Mouse (Mus musculus) adrenal gland, adult 8-10 months (tissue): ENCODE measurements at regions not wholly inside any gene's neighbourhood (a gene's known extent, or its start where the extent isn't known, plus 50 kb on each side); places are given as distances from the start of the nearest gene placed in this dataset.

ENCODE experiments used
- DNase-seq: peaks from one replicate; pipeline ENCODE4 v3.0.0; 2022

- no peak for DNase-seq
Measured at GRCm38 (mm10) chr14:80083724-80084123, 99.8 kb downstream of the Olfm4 start.

- no peak for DNase-seq
Measured at GRCm38 (mm10) chr14:80097238-80097637, 113.4 kb downstream of the Olfm4 start.

DNA sequence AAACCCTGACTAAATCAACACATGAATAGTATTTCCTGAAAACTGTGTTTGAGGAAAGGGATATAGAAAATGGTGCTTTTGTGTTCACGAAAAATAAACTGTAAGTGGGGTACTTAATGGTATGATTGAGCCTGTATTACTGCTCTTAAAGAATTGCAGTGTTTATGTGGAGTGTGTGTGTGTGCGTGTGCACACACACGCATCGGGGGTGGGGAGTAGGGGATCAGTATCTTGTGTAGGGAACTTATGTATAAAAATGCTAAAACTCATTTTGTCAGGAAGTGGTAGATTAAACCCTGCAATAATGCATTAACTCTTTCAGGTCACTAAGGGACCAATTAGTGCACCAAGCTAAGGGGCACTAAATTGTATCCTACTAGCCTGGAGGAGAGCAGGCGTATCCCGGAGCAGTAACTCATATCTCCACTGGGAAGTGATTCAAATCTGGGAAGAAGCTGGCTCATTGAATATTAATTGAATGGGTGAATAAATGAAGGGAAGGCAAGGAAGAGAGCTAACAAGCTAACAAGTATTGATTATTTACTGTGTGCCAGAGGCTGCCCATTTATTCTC, 129.3 kb downstream of the Olfm4 start:
- DNase-seq, result no peak

DNA sequence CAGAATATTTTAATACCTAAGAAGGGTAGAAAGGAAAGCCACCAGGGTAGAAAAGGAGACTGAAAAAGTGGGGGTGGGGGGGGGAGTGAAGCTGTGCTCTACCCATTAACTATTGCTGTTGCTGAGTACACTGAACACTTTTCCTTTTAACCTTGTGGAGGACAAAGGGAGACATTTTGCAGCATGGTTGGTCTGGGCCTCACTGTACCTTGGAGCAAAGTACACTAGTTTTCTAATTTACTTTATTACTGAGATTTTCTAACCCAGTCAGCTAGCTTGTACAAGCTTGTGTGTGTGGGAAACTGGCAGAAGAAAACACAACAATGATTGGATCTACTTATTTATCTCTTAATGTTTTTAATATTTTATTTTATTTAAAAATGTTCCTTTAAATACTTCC, 130.4 kb downstream of the Olfm4 start:
- no peak for DNase-seq

DNA sequence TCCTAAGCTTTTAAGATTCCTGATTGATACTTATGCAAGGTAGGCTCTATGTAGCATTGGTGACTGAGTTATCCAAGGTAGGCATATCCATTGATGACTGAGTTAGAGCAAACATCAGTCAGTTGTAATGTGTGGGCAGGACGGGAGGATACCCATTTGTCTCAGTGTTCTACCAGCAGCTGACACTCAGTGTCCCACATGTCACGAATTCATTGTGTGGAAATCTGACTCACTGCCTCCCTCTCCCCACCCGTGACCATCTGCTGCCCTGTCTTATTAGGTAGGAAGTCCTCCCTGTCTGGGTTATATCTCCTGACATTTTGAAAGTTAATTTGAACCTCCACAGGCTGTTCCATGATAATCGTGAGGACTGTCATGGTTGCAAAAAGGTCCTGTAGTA, 141.3 kb downstream of the Olfm4 start:
- no peak for DNase-seq

DNA sequence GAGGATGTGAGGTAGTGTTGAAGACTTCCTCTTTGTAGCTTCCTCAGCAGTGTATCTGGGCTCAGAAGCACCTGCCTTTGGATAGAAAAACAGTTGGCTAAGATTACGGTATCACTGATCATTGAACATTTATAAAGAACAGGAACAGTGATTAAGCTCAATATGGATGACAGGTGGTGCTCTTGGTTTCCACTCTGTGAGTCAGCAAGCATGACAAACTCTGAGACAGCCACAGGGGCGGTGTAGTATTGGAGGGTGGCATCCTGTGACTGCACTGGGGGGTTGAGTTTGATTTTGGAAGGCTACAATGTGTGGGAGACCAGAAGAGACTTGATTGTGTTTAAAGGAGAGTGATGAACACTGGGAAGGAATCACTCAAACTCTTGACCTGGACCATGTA, 144.3 kb downstream of the Olfm4 start:
- DNase-seq, result no peak

DNA sequence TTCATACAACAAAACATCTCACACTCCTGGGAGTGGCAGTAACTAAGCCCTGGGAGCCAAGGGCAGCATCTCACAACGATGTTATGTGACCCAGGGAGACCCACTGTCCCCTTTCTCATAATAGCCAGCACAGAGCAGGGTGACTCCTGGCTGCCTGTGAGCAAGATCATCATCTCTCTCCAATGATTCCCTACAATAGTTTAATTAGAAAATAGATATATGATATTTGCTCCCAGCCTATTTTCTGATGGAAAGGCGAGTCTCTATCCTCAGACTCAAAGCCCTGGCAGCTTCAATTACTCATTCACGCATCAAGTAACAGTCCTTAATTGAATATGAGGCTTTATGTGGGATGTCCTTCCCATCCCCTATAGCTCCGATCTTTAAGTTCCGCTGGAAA, 153.7 kb downstream of the Olfm4 start:
- DNase-seq, result no peak

- no peak for DNase-seq
Measured at GRCm38 (mm10) chr14:80138991-80139791, 155.3 kb downstream of the Olfm4 start.

GRCm38 (mm10) chr14:80157002-80157401, 173.1 kb downstream of the Olfm4 start:
- DNase-seq, result no peak

GRCm38 (mm10) chr14:80169211-80169610, 185.3 kb downstream of the Olfm4 start:
- DNase-seq, result no peak

- DNase-seq, result no peak
Measured at GRCm38 (mm10) chr14:80170450-80171180, 186.7 kb downstream of the Olfm4 start.

- DNase-seq, result no peak
Measured at GRCm38 (mm10) chr14:80172799-80173484, 189.1 kb downstream of the Olfm4 start.

DNA sequence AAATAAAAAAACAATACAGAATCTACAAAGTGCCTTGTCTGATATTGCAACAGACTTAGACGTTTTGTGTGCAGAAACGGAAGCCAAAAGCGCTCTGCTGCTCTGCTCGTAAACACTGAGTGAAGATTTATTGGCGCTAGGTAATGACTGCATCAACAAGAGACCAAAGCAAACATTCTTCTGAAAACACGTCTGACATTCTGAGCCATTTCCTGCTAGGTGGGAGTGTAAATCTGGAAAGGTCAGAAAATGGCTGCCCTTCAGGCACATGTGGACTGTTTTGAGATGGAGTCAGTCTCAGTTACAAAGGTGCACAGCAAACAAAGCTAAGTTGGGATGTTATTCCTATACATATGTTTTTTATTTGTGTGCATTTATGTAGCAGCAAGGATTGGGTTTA, 192.6 kb downstream of the Olfm4 start:
- DNase-seq, result no peak

DNA sequence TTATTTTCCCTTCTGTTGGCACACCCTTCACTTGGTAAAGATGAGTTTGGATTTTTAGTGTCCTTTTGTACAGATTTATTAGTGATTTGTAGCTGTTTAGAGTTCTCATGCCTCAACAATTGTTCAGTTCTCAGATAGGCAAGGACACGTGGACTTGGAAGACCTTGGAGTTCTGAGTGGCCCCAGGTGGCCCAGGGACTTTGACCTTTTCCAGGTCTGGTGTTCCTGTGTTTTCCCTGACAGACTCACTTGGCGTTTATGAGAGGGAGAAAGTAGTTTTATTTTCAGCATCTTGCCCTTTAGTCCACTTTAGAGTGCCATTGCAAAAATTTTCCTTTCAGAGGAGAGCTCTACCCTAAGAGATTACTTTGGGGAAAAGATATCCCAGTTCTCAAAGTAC, 211.2 kb downstream of the Olfm4 start:
- DNase-seq, result no peak

GRCm38 (mm10) chr14:80212916-80213315, 229.0 kb downstream of the Olfm4 start:
- no peak for DNase-seq

GRCm38 (mm10) chr14:80213666-80214065, 229.8 kb downstream of the Olfm4 start:
- DNase-seq, result no peak

- DNase-seq, result peak; percentile 23
Measured at GRCm38 (mm10) chr14:80215960-80216552, 232.2 kb downstream of the Olfm4 start.

- DNase-seq, result no peak
Measured at GRCm38 (mm10) chr14:80232066-80232465, 248.2 kb downstream of the Olfm4 start.

- DNase-seq, result no peak
Measured at GRCm38 (mm10) chr14:80232976-80233375, 249.1 kb downstream of the Olfm4 start.

- DNase-seq, result no peak
Measured at GRCm38 (mm10) chr14:80237136-80237535, 253.3 kb downstream of the Olfm4 start.

DNA sequence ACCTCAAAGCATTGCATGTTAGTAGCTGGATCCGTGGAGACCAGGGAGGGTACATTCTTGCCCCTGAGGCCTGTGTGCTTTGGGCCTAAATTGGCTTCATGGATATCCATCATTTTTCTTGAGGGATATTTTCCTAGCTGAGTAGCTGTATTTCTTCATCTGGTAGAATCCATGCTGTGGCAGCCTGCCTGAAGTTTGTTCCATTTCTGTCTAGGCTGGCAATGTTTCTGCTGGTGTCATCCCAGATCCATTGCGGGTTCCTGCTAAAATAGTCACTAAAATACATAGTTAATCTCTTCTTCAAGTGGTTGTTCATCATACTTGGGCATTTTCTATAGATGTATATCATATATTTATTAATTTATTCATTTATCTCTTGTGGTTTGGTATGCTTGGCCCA, 253.7 kb downstream of the Olfm4 start:
- DNase-seq, result no peak

DNA sequence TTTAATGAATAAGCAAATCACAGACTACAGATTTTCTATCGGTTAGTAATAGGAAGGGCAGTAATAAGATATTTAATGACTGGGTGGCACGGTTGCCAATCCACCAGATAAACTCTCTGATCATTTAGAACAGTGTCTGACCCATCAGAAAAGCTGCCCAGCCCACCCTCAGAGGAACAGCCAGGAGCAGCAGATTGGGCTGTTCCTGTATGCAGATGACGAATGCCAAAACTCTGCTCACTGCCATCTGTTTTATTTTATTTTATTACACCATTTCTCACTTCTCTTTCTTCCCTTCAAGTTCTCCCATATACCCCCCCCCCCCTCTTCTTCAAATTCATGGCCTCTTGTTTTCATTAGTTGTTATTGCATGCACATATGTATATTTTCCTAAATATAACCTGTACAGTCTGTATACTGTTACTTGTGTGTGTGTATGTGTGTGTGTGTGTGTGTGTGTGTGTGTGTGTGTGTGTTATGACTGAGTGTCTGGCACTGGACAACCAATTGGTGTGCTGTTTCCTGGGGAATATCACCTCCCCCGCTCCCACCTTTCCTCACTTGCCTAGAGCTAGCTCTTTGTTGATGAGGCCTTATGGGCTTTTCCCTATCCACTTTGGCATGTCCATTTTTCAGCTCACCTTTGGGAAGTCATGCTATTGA, 260.9 kb downstream of the Olfm4 start:
- no peak for DNase-seq
